Mouse (Mus musculus) inflammation-experienced regulatory T-cells, adult 6 months (primary cell): ENCODE data around the gene Bahd1. TPM values are rescaled to one million over a fixed set of nuclear protein-coding genes. Genes with fewer than 3 reads are reported as not detected.

Source experiments
- ATAC-seq: one replicate; pipeline ENCODE4 v1.8.0; 2017
- polyA plus RNA-seq, 3 experiments: library from polyadenylated mRNA; unstranded; fragments of 100-300 nt; shearing (Covaris generic); gene quantifications; one replicate each; pipeline ENCODE4 v1.2.1; 2017

The Bahd1 gene
- polyA plus RNA-seq, 3 experiments from 2014 or later, result 2.2 to 4.6 (median 4.6) TPM

- no peak for ATAC-seq
Measured at GRCm38 (mm10) chr2:118899306-118899705, 871 bp upstream of the Bahd1 start.

- no peak for ATAC-seq
Measured at GRCm38 (mm10) chr2:118900826-118901140, 606 bp downstream of the Bahd1 start.

DNA sequence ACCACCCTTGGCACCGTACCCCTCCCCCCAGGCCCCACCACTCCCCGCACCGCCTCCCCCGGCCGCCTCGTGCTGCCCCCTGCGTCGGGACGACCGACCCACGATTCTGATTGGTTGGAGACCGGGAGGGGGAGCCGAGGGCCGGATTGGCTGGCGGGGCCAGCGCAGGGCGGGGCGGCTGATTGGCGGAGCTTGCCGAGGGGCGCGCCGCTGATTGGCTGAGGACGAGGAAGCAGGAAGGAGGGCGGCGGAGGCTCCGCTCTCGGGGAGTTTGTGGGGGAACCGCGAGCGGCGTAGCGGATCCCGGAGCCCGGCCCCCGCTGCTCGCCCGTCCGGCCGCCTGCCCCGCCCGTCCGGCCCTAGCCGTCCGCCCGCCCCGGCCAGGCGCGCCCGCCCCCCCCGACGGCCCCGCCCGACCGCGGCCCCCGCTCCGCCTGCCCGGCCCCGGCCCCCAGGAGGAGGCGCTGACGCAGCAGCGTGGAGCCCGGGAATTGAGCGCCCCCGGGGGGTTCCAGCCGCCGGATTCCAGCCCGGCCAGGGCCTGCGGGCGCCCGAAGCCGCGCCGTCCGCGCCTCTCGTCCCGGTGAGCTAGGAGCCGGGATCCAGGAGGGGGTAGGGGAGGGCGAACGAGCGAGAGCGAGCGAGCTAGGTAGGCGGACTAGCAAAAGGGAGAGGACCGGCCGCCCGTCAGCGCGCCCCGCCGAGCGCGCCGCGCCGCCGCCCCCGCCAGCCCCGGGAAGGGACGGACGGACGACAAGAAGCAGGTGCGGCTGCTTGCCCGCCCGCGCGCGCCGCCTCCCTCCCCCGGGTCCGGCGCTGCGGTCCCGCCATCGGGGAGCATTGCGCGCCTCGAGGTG, 1.2 kb downstream of the Bahd1 start:
- ATAC-seq, result peak; percentile 77

GRCm38 (mm10) chr2:118902051-118903025, 2.2 kb downstream of the Bahd1 start:
- ATAC-seq, result no peak

DNA sequence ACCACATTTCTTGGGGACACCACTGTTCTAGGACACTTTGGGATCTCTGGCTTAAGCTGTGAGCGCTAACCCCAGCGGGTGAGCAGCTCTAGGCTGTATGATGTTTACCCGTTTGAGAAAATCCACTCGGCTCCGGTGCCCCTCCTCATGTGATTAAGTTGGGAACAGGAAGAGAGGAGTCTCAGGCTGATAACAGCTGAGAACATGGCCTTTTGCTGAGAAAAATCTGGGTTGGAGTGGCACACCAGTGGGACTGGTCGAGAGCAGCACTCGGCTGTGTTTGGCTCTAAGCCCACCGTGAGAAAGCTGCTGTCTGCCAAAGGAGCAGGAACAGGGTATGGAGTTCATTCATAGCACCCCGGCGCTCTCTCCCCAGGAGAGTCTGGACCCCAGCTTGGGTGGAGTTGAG, 3.2 kb downstream of the Bahd1 start:
- ATAC-seq, result no peak

GRCm38 (mm10) chr2:118905433-118906117, 5.4 kb downstream of the Bahd1 start:
- ATAC-seq, result peak; percentile 25

GRCm38 (mm10) chr2:118906118-118906492, 5.9 kb downstream of the Bahd1 start:
- ATAC-seq, result no peak

DNA sequence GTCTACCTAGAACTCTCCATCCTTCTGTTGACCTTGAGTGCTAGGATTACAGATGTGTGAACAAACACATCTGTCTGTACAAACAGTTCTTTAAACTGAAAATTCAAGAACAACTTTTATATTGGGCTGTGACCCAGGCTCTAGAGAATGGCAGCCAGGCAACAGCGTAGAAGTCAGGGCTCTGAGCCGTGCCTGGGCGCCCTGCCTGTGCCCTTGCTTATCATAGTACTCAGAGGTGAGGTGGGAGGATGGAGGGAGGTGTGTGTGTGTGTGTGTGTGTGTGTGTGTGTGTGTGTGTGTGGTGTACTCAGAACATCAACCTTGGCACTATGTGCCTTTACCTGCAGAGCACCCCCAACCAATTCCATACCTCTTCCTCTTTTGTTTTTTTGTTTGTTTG, 7.6 kb downstream of the Bahd1 start:
- ATAC-seq, result no peak

GRCm38 (mm10) chr2:118909151-118909550, 9.0 kb downstream of the Bahd1 start:
- ATAC-seq, result no peak

DNA sequence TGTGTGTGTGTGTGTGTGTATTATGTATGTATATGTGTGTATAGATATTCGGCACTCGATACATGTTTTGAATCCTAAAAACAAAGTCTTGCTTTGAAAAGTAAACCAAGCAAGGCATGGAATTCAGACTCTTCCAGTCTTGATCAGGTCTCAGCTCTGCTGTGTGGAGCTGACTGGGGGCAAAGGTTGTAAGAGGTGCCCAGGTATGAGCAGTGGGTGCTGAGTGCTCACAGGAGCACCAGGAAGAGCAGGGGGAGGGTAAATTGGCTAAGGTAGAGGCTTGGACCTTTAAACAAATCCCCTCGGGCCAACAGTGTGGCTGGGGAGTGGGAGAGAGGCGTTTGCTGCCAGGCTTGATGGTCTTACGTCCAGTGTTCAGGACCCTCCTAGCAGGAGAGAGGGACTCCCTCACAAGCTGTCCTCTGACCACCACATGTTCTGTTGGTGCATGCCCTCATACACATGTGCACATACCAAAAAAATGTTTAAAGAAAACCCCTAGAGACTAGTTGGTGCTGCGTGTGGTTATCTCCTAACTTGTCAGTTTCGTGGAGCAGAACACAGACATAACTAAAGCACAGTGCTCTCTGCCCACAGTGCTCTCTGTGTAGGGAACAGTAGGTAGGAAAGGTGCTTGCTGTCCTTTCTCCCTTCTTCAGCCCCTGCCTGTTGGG, 10.6 kb downstream of the Bahd1 start:
- ATAC-seq, result no peak

GRCm38 (mm10) chr2:118912706-118913105, 12.5 kb downstream of the Bahd1 start:
- ATAC-seq, result no peak

DNA sequence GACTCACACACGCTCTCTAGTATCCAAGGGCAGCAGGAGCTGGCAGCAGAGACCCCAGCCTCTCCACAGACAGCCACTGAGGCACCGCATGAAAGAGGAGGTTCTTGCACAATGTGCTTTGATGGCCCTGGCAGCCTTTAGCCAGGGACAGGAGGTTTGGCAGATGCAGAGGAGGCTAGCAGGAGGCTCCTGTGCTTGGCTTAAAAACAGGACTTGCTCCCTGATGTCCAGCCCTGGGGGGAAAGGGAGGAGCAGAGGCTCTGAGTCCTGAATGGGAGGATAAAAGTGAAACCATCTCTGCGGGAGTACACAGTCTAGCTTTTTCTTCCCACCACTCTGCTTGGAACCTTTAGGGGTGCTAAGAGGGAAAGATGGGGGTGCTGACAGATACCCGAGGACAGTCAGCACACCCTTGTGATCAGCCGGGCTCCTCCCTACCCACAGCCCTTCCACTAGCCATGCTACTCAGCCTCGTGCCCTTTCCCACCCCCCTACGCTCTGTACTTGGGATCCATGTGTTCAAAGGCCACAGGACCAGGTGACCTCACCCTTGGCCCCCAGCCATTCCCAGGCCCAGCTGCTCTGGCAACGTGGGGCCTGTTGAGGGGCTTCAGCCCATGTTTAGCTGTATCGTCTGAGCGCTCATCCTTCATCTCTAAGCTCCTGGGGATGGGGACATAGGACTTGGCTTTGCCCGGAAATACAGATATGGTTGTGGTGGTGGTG, 13.5 kb downstream of the Bahd1 start:
- no peak for ATAC-seq

DNA sequence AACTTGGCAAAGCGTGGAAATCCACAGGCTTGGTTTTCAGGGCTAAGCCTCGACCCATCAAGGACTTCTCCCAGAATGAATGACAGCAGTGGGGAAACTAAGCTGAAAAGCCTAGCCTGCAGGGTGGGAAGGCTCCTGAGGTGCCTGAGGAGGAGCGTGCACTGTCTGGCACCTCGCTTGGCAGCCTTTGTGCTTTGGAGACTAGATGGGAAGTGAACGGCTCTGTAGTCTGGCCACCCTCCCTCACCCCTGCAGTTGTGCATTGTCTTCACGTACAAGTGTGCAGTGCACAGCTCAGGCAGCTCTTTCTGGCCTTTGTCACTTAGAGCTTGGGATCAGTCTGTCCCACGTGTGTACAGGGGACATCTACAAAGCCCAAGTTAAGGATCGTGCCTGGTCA, 14.5 kb downstream of the Bahd1 start:
- no peak for ATAC-seq

- no peak for ATAC-seq
Measured at GRCm38 (mm10) chr2:118916436-118916835, 16.3 kb downstream of the Bahd1 start.

GRCm38 (mm10) chr2:118918543-118918942, 18.4 kb downstream of the Bahd1 start:
- no peak for ATAC-seq

DNA sequence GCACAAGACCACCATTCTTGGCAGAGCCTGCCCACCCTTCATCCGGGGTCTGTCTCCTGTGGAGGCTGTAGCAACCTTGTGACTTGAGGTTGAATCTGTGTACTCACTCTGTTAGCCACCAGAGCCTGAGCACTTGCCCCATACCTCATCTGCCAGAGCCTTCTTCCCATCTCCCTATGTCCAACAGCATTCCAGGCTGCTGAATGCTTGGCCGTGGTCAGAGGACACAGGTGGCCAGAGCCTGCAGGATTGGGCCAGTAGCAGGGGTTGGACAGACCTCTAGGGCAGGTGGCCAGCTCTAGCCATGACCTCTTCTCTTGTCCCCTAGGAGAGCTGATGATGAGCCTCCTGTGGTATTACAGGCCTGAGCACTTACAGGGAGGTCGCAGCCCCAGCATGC, 20.3 kb downstream of the Bahd1 start:
- no peak for ATAC-seq

DNA sequence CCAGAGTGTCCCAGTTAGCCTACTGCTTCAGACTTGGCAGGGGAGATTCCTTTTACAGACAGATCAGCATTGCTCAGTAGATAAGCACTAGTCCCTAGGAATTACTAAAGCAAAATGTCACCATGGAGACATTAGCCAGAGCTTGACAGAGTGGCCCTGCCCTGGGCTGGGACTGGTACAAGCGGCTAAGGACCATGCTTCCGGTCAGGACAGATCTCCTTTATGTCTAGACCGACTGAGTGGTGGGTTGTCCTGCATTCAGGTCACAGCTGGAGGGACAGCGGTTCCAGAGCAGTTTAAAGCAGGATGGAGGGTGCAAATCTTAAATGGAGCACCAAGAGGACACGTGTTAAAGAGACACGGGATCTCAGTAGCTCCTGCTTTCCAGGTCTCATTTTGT, 25.8 kb downstream of the Bahd1 start:
- peak; percentile 26 for ATAC-seq

DNA sequence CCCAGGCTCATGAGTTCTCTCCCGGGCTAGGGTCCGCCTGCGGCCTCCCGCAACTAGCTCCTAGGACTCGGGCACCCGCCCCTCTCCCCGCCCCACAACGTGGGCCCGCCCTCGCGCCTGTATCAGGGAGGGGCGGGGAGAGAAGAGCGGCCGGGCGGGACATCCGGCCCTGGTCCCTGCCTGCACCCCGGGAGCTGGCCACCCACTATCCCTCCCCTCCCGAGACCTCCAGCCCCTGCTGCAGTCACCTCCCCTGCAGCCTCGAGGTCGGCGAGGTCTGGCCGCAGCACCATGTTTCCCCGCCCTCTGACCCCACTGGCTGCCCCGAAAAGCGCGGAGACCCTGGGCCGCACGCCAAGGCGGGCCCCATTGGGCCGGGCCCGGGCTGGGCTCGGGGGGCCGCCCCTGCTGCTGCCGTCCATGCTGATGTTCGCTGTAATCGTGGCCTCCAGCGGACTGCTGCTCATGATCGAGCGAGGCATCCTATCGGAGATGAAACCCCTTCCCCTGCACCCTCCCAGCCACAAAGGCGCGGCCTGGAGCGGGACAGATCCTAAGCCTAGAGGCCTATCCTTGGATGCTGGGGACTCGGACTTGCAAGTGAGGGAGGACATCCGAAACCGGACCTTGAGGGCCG, 26.3 kb downstream of the Bahd1 start, which contains the start of gene Chst14:
Gene Chst14 (plus strand): TSS at position 136 of the 637 bp plus-strand sequence.
- peak; percentile 72 for ATAC-seq

DNA sequence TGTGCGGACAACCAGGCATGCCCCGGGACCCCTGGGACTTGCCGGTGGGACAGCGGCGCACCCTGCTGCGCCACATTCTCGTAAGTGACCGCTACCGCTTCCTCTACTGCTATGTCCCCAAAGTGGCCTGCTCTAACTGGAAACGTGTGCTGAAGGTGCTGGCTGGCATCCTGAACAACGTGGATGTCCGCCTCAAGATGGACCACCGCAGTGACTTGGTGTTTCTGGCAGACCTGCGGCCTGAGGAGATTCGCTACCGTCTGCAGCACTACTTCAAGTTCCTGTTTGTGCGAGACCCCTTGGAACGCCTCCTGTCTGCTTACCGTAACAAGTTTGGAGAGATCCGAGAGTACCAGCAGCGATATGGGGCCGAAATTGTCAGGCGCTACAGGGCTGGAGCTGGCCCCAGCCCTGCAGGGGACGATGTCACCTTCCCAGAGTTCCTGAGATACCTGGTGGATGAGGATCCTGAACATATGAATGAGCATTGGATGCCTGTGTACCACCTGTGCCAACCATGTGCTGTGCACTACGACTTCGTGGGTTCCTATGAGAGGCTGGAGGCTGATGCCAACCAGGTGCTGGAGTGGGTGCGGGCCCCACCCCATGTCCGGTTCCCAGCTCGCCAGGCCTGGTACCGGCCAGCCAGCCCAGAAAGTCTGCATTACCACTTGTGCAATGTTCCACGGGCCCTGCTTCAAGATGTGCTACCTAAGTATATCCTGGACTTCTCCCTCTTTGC, 27.0 kb downstream of the Bahd1 start:
- peak; percentile 20 for ATAC-seq

GRCm38 (mm10) chr2:118941341-118941740, 41.2 kb downstream of the Bahd1 start:
- ATAC-seq, result no peak
